Mouse (Mus musculus) liver, postnatal 0 days (tissue): ENCODE results near the gene Bbx.

ENCODE experiments used
- CTCF ChIP-seq: sonication (generic); IDR thresholded peaks from 2 replicates; pipeline ENCODE4 v1.5.1; 2016; ENCODE audit warnings: antibody characterized with exemption, low read depth
- EP300 ChIP-seq: IDR thresholded peaks from 2 replicates; pipeline ENCODE4 v1.6.1; 2016; ENCODE audit warnings: antibody characterized with exemption, low read depth, mild to moderate bottlenecking

DNA sequence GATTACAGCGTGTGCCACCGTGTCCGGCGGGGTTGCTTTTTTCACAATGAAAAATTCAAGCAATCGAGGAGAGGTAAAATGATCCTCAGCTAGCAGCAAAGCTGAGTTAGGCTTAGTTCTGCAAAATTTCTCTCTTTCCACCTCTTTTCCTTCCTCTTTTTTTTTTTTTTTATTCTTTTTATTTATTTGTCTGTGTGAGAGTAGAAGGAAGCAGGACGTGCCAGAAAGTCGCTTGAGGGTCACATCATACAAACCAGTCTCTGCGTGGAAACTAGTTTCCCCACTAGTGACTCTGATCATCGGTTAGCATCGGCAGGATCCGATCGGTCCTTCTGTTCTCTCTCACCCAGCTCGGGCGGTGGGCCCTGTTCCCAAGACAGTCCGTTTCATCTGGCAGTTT lies 5.6 kb upstream of the Bbx start:
- TF ChIP-seq EP300 = no peak
- TF ChIP-seq CTCF = no peak
